Mouse (Mus musculus): ENCODE measurements around the gene Ldb3.
A peak's percentile ranks its signal among the peaks of the same experiment; 100 is the strongest.

The Ldb3 gene

DNA sequence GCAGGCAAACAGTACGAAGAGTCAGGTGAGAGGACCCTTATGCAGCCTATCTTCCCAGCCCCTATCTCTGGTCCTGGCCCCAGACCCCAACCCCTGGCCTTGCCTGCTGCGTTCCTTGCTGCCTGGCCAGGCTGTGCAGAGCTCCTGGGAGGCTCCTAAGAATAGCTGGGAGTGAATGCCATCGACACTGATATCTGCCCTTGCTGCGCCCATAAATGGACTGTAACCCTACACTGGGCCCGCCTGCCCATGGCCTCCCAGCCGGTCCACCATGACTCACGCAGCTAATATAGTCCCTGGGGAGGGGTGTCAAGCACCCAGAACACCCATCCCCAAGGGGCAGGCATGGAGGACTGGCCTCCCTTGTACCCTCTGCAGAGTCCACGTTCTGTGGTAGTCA is at the start of gene Ldb3:
Gene Ldb3, minus strand, starts transcription at position 185 of the 400 bp plus-strand sequence.
- no peak for DNase-seq (ENCODE audit: low spot score)

DNA sequence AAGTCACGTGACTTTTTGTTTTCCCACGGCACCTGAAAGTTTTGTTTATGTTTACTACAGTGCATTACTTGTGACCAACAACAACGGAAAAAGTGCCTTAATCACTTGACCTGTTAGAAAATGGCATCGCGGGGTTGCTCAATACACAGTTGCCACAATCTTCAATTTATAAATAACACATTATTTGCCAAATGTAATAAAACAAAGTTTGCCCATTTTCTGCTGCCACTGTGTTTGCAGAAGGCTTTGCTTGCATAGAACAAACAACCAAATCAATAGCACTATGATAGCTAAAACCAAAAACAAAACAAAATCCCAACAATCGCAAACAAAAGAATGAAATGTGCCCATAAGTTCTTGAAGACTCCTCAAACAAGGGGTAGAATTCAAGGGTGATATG is 47.2 kb upstream of the Ldb3 start:
- DNase-seq (ENCODE audit: low spot score), result no peak

DNA sequence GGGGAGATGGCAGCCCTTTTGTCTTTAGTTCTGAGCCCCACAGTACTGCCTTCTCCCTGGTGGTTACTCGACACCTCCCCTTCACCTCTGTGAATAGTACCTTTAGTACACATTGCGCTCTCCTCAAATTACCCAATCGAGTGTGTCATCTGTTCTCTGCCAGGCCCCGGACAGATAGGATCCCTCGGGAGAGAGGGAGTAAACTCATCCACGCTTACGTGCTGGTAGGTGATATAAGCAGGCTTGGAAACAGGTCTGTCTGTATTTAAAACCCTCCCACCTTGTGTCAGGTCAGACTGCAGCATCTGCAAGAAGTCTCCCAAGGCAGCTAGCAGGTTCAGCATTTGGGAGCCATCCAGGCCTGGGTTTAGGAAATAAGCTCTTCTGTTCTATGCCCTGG is 46.7 kb upstream of the Ldb3 start:
- no peak for DNase-seq (ENCODE audit: low spot score)

DNA sequence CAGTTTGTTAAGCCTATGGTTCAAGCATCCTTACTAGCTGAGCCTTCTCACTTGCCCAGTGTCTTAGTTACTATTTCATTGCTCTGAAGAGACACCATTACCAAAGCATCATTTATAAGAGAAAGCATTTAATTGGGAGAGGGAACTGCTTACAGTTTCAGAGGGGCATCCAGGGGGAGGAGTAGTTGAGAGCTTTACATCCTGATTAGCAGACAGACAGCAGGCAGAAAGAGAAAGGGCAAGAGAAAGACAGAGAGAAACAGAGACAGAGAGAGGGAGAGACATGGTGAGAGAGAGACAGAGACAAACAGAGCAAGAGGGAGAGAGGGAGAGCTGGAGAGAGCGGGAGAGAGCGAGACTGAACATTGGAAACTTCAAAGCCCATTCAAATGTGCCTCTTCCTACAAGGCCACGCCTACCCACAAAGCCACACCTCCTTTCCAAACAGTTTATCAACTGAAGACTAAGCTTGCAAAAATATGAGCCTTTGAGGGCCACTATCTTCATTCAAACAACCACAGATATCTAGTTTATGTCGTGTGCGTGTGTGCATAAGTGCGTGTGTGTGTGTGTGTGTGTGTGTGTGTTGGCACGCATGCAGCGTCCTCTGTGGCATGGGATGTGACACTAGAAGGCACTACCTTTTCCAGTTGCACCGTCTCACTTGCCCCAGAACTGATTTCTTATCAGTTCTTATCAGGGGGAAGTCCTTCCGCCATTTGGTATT is 44.4 kb upstream of the Ldb3 start:
- no peak for DNase-seq (ENCODE audit: low spot score)

DNA sequence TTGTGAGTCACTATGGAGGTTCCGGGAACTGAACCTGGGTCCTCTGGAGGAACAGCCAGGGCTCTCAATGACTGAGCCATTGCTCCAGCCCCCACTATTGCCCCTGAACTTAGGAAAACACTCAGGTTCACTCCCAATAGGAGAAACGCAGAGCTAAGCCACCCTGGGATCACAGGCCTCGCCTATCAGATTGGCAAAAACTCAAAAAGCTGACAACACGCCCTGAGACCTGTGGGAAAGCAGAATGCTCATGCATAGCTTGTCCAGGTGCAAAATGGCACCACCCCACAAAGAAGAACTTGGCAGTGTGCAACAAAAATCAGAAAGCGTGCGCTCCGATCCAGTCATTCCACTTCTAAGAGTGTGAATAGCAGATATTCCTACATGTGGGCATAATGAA is 38.3 kb upstream of the Ldb3 start:
- no peak for DNase-seq (ENCODE audit: low spot score)

DNA sequence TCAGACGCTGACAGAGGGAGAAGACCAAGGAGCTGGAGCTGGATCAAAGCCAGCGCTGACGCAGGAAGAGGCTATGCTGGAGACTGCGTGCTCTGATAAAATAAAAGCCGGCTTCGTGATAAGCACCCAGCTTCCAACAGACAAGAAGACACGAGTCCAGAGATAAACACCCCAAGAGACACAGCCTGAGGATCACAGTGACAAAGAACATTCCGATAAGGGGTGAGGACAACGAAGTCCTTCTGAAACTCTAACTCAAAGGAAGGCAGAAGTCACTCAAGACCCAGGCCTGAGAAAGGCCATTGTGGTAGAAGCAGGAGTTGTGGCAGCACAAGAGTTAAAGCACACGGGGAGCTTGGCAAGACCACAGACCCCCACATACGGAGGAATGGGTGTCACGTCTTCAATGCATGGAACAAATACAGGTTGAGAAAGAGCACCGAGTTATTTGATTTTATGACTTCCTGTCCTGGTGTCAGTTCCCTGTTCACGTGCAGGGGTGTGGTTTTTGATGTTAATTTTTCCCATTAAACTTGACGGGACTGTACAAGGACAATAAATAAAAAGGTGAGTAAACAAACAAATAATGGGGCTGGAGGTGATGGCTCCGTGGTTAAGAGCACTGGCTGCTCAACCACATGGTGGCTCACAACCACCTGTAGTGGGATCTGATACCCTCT is 35.2 kb upstream of the Ldb3 start:
- DNase-seq (ENCODE audit: low spot score), result no peak

DNA sequence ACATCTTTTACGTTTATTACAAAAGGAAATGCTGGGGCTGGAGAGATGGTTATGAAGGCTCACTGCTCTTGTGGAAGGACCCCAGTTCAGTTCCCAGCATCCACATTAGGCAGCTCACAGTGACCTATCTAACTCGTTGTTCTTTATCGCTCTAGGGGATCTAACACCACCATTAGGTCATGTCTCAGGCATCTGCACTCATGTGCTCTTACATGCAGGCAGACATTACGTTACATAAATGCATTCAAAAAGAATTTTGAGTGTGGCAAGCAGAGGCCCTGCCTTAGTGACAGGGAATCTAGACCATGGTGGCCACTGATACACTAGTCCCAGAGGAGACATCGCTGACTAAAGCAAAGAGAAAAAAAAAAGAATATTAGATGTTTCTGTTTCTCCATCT is 34.6 kb upstream of the Ldb3 start:
- no peak for DNase-seq (ENCODE audit: low spot score)

DNA sequence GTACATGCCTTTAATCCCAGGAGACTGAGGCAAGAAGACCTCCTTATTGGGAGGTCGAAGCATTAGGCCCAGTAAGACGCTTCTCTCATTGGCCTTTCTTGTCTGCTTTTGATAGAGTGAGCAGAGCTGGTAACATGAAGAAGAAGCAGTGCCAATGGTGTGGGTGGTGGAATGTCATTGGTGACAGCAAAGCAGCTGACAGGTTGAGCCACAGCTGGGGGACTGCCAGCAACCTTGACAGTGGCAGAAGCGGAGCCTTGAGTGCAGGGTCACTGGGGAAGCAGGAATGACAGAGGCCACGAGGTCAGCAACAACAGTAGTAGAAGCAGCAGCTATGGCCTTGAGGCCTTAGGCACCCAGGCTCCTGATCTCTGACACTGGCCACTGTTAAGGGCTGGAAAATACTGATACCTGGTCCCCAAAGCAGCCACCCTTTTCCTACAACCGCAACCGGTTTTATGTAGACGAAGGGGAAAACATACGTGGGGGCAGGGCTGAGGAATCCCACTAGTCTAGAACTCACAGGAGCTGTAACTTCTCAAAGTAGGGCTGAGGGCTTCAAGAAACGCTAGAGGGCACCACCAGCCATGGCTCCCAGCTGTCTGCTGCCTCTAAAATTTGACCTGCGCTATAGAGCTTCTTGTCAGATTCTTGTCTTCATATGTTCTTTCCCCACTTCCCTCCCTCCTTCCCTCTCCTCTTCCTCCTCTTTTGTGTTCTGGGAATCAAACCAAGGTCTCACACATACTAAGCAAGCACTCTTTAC is 32.3 kb upstream of the Ldb3 start:
- DNase-seq (ENCODE audit: low spot score), result peak; percentile 66

DNA sequence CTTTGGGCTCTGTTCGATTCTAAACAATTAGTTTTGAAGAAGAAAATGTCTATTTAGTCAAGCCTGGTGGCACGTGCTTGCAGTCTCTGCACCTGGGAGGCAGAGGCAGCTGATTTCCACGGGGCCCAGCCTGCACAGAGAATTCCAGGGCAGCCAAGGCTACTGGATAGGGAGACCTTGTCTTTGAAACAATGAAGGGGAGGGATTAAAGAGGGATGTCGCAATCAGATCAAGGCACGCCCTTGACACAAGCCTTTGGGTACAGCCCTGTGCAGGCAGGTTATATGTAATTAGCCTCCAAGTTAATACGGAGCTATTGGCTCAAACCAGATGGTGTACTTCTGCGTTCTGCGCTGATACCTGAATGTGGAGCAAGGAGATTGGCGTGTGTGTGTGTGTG is 30.3 kb upstream of the Ldb3 start:
- no peak for DNase-seq (ENCODE audit: low spot score)

DNA sequence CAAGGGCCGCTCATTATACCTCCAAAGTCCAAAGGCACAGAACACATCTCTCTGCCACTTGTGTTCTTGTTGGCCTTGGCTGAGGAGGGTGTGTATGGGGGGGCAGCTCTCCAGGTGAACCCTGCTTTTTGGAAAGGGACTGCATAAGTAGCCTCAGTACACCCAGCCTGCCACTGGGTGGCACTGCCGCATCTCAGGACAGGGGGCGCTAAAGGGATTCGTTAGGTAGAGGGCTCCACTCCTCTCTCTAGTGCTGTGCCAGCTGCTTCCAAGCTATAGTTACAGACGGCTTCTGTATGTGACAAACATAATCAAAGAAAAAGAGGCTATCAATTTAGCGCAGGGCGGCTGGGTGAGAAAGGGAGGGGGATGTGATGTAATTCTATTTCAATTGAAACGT is 28.3 kb upstream of the Ldb3 start:
- peak; percentile 91 for DNase-seq (ENCODE audit: low spot score)

DNA sequence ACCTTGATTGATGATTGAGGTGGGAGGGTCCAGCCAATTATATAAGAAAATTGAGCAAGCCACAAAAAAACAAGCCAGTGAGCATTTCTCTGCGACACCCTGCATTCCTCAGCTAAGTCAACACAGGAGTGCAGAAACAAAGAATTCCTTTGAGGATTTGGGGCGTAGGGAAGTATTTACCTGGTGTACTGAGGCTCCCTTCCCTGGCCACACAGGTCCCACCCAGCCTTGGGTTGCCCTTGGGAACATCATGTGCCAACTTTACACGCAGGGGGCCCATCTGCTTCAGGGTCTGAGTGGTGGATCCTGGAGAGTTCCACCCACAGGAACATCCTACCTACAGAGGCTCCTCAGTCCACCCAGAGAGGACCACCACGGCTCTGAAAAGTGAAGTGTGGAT is 27.1 kb upstream of the Ldb3 start:
- DNase-seq (ENCODE audit: low spot score), result no peak

DNA sequence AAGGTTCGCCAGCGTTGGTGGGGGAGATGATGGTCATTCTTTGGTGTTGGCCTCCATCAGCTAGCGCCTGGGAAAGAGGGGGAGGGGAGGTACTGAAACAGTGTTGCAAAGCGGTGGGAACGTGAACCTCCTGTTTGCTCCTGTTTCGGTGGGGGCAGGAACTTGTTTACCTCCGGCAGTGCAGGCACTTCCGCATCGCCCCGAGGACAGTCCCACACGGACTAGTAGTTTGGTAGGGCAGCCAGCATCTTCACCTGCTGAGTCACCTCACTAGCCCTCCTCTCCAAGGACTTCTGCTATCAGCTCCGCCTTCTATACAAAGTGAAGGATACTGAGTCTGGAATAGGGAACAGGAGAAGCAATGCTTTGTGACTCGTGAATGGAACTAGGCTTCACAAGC is 26.6 kb upstream of the Ldb3 start:
- DNase-seq (ENCODE audit: low spot score), result peak; percentile 57

DNA sequence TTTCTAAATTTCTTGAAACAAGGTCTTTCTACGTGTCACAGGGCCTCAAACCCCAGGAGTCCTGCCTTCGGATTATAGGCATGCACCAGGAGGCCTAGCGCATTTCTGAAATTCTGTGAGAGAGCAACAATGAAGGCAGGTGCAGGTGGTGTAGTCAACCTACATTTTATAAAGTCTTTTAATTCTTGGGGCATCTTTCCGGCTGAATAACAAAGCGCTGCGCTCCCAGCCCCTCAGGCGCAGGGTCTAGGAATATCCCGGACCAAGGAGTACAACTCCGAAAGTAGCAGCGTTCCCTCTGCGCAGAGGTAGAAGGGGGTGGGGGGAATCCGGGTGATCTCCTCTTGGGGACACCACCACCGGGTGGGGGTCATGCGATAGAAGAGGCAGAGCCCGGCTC is 26.1 kb upstream of the Ldb3 start:
- DNase-seq (ENCODE audit: low spot score), result no peak

DNA sequence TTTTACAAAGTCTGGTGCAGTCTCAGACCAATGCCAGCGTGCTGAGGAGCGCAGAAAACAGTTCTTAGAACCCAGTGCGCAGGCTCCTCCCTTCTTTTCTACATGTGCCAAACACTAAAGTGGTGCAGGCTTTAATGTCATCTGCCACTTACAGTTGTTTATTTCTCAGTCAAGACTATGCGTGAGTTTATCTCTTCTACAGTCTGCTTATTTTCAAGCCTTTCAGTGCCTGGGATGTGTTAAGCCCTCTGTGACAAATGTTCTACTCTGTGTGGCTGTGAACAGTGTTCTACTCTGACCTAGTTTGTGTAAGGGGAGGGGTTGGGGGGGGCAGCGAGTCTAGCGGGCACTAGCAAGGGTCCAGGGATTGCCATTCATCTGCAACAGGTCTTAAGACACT is 25.0 kb upstream of the Ldb3 start:
- DNase-seq (ENCODE audit: low spot score), result no peak

DNA sequence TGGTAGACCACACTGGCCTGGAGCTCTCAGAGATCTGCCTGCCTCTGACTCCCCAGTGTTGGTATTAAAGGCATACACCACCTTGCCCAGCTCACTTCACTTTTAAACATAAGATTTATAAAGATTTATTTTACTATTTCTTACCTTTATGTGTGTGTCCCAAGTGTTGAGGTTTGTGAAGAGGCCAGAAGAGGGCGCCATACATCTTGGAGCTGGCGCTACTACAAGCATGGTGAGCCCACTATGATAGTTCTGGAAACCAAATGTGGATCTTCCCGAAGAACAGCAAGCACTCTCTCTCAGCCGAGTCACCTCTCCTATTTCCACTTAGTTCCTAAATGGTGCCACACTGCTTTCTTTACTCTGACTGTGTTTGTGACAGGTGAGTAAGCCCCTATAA is 23.7 kb upstream of the Ldb3 start:
- no peak for DNase-seq (ENCODE audit: low spot score)

DNA sequence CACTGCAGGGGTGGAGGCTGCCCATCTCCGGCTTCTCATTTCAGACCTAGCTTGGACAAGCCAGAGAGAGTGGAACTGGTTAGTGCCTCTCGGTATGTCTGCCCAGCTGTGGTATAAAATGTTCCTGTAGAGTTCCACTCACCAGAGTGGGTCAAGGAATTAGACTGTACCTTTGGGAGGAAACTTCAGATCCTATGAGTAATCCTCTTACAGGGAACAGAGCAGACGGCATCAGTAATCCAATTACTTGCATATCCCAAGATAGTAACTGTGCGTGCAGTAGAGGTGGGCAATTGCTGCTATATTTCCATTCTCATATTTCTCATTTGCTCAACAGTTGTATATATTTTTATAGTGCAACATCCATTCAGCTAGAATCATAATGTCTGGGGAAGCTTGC is 23.1 kb upstream of the Ldb3 start:
- DNase-seq (ENCODE audit: low spot score), result no peak

DNA sequence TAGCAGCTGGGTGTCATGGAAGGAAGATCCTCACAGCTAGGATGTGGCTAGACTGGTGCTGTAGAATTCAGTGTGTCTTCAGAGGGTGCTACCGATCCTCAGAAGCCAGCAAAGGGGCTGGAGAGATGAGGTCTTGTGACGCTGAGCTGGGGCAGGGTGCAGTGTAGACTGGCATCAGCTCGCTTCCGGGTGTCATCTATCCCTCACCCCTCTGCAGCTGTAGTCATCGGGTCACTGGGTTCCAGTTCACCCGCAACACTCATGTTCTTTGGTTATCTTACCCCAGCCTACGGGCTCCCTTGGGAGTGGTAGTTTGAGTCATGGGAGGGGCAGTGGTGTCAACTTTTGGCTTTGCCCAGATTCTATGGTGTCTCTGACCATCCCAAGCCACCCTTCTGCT is 13.4 kb upstream of the Ldb3 start:
- no peak for DNase-seq (ENCODE audit: low spot score)

DNA sequence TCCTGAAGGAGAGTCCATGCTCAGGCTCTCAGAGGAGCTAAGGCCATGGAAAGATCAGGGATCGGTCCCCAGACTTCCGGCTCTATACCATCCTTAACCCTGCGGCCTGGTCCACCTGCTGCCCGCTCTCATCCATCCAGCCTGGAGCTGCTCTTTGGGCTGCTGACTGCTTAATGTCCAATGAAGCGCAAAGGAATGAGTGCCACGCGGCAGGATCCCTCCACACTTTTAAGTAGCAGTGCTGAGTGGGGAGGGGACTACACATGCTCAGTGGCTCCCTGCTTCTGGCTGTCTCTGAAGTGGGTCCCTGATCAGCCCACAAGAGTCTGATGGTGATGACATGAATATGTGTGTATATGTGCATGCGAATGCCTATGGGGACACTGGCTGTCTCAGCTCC is 11.5 kb upstream of the Ldb3 start, which contains the start of gene Opn4:
Gene Opn4, minus strand, starts transcription at position 202 of the 400 bp plus-strand sequence.
- DNase-seq (ENCODE audit: low spot score), result no peak

DNA sequence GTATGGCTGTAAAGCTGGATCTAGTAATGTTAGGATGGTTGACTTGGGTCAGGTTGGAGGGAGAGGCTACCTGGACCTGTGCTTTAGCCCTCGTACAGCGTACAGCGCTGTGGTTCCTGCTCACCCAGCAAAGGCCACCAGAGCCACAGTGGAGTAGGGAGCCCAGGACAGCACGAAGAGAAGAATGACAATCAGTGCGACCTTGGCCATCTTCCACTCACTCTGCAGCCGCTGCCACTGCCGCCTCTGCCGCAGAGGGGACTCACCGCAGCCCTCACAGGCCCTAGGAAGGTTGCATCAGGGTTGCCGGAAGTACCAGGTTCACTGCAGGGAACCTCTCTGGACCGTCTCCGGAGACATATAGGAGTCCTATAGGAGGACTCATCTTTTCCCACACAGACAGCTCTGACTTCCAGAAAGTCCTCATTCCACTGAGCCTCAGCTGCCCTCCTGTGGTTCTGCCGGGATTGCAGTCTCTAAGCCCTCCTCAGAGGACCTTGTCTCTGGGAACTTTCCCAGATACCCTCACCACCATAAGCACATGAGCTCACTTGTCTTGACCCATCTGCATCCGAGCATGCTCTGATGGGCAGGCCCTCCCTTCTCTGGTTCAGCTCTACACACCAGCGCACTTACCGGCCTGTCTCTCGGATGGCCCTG is 7.2 kb upstream of the Ldb3 start:
- DNase-seq (ENCODE audit: low spot score), result no peak

DNA sequence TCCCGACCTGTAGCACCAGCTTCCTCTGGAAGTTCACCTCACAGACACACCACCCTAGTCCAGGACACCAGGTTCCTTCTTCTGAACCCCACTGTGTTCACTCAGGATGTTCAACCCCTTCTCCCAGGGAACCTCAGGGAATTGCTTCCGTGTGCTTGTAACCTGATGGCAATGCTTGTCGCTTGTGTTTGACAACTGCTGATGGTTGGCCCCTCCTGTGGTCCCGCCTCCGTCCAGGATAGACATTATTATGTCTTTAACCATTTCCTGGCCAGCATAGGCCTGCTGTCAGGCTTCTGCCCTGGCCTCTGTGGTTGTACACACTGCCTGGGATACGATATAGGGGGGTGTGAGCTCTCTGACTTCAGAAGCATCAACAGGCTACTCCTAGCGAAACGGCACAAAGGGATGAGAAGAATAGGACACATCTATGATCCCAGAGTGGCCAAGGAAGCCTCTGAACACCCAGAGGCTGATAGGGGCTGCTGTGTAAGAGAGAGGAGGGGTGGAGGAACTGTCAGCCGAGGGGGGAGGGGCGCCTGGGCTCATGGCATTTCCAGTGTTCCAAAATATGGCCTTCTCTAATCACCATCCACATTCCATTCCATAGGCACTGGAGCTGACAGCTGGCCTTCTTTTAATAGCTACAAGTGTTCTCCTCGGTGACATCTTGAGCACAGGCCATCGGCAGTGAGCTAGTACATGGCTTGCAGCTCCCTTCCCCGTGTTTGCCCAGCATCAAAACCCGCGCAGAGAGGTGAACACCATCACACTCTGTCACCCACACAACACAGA is 3.5 kb upstream of the Ldb3 start:
- no peak for DNase-seq (ENCODE audit: low spot score)

DNA sequence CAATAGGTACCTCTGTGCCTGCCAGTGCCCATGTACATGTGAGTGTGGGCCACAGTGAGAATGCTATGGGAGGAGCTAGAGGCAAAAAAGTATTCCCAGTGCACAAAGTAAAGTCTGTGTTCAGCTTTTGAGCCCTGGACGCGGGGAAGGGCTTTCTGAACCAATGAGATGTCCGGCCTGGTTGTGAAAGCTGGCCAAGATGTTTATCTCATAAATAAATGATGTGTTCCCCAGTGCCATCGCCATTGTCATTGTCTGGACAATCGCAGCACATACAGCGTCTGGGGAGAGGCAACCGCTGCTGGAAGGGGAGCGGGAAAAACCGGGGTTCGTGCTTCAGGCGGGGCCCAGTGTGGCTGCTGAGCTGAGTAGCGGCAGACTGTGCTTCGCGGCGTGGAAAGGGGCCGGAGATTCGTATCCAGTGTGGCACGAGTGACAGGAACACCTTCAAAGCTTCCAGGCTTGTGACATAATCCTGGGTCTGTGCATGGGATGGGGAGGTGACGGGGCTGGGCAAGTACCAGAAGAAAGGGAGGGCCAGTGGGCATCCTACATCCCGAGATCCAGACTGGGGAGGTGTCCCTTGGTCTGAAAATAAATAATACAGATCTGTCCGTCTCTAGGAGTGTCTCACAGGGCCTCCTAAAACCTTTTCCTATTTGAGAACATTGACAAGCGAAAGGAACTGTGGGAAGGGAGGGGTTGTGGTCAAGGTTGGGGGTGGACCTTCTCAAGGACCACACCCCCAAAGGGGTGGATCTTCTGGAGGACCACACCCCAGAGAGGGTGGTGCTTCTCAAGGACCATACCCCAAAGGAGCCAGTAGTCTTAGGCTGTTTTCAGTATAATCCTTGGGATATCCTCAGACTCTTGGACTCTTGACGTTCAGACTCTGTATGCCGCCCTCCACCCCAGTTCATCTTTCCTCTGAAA is 2.5 kb upstream of the Ldb3 start:
- no peak for DNase-seq (ENCODE audit: low spot score)

All from testis, postnatal 10 days (tissue).